Mouse (Mus musculus) right cerebral cortex, postnatal 10 days (tissue): ENCODE measurements at regions not wholly inside any gene's neighbourhood (a gene's known extent, or its start where the extent isn't known, plus 50 kb on each side); places are given as distances from the start of the nearest gene placed in this dataset.

Experiments
- DNase-seq, 2 experiments: peaks; one replicate each; pipeline ENCODE4 v3.0.0; 2021; ENCODE audit warnings: low spot score in 2 of 2

GRCm38 (mm10) chr5:80484676-80485075 is 535.3 kb upstream of the Adgrl3 start:
- no peak for DNase-seq

DNA sequence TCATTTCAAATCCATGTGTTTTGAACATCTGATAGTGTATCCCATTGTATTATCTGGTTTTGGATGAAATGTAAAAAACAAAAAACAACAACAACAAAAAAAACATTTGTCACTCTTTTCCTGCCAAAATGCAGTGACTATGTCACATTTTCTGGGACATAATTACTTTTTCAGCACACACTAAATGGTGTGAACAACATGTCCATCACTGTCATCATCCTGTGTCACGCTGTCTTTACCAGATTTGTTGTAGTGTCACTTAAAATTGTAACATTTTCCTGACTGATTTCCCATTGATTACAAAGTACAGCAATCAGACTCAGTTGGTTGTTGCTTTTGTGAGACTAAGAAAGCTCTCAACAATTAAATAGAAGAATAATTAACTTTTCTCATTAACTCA is 531.6 kb upstream of the Adgrl3 start:
- DNase-seq: no peak

GRCm38 (mm10) chr5:80508672-80509071 is 511.3 kb upstream of the Adgrl3 start:
- DNase-seq: peak; percentile 65 to 79

DNA sequence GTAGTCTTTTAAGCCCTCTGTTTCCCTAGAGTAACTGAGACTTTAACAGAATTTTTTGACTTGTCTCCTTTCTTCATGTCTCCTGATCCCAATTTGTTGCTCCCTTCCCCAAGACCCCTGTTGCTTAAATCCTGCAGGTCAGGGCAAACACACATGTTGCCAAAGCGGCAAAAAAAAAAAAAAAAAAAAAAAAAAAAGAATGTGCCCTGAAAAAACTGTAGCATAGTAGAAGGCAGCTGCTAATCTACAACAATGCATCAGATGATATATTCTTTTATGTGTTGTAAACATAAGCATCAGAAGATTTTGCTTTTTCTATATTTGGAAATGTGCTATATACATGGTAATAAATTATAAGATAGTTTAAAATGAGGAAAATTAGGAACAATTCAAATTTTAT is 479.9 kb upstream of the Adgrl3 start:
- DNase-seq: no peak

- DNase-seq: no peak
Observed at GRCm38 (mm10) chr5:80551673-80552072, 468.3 kb upstream of the Adgrl3 start.

DNA sequence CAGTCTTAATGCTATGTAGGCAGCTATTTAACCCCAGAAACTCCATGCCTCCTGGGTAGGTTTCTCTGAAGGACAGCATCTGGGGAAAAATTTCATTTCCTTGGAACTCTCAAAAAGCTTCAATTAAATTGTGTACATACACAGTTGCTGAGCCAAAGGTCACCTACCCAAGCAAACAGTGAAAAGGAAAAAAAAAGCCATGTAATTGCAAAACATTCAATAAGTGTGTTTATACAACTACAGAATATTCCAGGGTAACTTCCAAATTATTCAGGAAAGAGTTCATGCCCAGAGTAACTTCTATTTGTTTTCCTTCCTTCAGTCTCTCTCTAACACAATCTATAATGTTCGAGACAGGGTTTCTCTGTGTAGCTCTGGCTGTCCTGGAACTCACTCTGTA is 441.2 kb upstream of the Adgrl3 start:
- no peak for DNase-seq

DNA sequence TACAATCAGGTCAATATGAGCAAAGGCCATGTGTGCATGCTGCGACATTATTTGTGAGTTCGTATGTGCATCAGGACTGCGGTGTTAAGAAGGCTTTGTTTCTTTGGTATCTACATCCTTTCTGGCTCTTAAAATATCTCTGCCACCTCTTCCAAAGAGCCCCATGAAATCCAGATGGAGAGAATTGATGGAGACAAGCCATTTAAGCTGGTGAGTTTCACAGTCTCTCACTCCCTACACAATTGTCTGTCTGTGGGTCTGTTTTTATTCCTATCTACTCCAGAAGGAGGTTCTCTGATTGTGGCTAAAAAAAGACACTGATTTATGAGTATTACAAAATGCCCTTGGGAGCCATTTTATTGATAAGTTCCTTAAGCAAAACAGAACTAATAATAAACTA is 408.4 kb upstream of the Adgrl3 start:
- no peak for DNase-seq

- DNase-seq: no peak
Observed at GRCm38 (mm10) chr5:80627225-80627624, 392.7 kb upstream of the Adgrl3 start.

DNA sequence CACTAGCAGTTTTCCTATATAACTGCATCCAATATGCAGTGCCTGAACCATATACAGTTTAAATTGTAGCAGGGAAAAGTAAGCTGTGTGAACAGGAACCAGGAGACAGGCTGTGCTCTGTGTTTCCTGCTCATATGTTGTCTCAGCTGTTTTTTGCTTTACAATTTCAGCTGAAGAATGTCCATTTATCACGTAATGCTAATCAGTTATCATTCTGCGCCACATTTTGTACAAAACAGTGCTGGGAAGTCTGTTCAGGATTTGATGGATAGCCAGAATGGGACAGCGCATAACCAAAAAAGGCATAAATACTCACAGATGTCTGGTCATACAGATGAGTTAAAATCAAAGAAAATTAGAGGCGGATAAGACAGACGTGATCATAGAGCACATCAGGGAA is 360.9 kb upstream of the Adgrl3 start:
- no peak for DNase-seq

DNA sequence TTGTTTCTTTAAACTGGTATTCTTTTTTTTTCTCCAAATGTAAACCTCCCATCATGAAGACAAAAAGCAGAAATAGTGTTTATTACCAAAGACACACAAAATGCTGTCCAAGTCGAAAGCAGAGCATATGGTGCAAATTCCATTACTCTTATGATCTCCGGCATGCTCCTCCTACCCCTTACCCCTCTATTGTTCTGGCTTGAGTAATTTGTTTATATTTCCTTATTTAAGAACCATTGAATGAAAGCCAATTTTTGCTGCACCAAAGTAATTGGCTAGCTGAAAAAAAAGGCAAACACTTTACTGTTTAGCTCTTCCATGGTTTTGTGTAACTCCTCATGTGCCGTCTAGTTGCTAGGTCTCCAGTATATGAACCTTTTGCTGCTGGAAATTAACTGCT is 360.4 kb upstream of the Adgrl3 start:
- DNase-seq: no peak

DNA sequence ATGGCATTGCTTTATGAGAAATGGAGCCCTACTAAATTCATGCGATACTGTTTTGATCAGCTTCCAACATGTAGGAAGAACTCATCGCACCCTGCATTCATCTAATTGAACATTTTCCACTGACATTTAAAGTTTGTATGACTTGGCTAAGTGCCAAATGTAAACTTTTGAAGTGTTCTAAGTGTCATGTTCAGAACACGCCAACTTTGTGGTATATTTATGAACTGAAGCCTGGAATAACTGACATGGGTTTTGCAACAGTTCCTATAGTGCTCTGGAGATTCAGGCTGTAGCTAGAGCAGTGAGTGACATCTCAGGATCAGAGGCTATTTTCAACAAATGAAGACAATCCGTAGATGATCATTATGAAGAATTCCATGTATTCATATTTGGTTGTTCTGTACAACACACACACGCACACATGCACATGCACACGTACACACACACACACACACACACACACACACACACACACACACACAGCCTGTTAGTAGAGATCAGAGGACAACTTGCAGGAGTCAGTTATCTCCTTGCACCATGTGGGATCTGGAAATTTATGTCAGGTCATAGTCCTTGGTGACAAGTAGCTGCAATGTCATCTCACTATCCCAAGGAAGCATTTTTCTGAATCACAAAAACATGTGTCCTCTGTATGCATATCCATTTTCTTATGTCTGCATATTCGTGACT is 349.5 kb upstream of the Adgrl3 start:
- DNase-seq: no peak

DNA sequence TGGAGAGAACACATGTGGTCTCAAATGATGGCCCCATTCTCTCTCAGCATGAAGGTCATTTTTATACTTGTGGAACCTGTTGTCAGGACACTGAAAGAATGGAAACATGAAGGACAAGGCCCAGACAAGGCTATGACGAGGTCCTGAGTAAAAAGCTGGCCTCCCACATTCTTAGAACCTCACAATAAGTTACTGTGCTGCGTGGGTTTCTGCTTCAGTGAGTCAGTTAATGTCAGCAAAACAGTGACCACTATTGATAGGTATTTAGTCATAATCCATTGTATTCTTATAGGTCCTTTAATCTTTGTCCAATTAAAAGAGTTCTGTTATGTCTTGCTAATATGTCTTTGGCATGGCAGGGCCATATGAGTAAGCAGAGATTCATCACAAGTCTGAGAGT is 336.5 kb upstream of the Adgrl3 start:
- no peak for DNase-seq

DNA sequence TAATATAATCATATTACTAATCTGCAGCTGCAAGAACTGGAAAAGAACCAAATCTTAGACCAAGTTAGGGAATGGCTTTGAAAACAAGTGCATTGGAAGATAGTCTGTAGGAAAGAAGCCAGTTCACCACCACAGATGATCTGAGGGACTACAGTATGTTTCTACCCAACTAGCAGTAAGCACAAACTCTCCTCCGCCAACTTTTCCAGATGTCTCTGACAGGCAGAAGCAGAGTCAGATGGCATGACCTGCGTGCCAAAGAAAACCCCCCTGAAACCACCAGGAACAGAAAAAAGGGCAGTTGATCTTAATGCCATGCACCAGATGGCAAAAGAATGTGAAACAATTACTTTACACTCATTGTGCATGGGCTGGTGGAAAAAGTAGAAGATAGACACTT is 319.1 kb upstream of the Adgrl3 start:
- no peak for DNase-seq

DNA sequence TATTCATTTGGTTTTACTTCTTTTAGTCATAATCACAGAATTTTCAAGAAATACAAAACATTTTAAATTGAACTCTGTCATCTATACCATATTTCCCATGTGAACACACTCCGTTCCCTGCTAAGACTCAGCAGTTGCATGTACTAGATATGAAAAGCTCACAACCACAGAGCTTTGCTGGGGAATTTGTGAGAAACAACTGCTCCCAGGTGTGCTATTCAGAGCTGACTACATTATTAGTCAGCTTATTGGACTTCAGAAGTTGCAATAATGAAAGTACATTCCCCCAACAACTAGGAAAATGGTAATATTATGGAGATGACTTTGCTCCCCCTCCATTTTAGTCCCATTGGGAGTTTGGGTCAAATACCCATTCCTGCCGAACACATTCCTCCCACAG is 315.2 kb upstream of the Adgrl3 start:
- DNase-seq: no peak

DNA sequence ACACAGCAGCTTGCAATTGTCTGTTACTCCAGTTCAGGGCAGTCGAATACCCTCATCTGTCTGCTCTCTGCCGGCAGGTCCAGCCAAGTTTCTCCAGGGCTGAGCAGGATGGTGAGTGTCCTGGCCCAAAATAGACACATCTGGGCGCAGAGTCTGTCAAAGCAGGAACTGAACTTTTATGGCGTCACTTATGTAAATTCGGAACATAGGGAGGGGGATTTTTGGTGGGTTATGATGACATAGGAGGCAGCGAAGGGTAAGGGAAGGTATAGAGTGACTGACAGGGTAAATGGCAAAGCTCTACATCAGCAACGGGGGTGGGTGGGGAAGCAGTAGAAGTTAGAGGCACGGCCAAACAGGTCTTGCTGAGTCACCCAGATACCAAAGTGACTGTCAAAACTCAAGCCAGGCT is 313.3 kb upstream of the Adgrl3 start:
- no peak for DNase-seq
